Mouse (Mus musculus) G1E-ER4 (cell line): ENCODE data around the gene Bach2. TPM values are rescaled to one million over a fixed set of nuclear protein-coding genes. Genes with fewer than 3 reads are reported as not detected.

Experiments
- GATA1 ChIP-seq: IDR thresholded peaks from one replicate; pipeline ENCODE4 v1.8.0; 2012; ENCODE audit warnings: low read length, inconsistent platforms
- polyA plus RNA-seq: library from polyadenylated mRNA; stranded (reverse); fragments of >175 nt; gene quantifications from 2 replicates; pipeline ENCODE4 v1.2.3, GENCODE M21; 2012

The Bach2 gene
- polyA plus RNA-seq, 1 experiment: not detected

DNA sequence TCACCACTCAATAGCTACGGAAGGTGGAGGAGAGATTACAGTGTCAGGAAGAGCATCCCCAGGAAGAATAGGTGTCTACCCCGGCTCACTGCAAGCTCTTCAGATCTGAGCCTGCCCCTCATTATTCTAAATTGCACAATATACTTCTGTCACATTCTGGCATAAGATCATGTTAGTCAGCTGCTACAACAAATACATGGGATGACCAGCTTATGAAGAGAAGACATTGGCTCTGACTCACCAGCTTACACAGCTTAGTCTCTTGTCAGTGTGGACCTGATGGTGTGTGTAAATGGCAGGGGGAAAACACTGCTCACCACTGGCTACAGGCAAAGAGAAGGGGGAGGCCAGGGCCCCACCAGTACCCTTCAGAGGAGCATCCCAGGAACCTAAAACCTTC lies 127.6 kb downstream of the Bach2 start:
- no peak for TF ChIP-seq GATA1

DNA sequence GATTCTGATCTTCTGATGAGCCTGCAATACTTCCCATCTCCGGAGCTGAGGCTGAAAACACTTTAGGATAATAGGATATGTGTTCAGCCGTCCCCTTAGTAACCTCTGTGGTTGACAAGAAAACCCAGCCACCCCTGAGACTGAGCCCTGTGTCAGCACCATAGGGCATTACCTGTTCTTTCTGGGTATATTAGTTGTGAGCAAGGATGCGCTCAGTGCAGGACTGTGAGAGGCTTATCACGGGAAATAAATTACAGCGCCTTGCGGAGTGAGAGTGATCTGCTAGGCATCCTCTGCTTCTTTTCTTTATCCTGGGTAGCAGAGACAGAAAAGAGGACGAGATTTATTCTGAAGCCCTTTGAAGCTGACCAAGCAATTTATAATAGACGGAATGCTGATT lies 129.7 kb downstream of the Bach2 start:
- no peak for TF ChIP-seq GATA1

DNA sequence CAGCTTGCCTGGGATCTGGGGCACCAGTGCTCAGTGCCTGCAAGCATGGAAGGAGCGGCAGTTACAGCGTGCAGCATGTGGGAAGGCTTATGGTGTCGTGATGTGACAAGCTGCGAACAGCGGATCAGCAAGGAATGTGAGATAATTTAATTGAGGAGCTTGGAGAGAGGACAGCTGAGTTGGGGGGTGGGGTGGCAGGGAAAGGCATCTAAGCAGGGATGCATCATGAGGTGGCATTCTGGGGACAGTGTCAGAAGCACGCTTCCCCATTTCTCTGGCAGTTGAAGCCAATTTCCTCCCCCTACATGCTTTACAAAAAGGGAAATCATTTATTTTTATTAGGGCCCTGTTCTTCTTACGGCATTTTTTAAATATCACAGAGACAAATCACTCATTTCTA lies 134.5 kb downstream of the Bach2 start:
- no peak for TF ChIP-seq GATA1

DNA sequence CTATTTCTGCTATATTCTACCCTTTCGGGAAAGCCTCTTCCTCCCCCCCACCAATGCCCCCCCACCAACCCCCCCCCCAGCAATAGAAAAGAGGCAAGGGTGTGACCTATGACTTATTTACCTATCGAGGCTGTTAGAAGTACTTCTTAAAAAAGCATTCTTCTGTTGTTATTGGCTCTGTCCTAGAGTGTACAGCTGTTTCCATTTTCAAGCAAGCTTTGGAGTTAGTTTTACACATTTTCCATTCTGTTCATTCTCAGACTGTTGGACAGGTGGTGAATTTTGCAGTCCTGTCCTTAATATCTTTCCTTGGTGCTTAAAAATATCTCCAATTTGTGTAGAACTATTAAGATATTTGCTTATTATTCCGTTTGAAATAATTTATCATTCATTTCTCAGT lies 134.9 kb downstream of the Bach2 start:
- TF ChIP-seq GATA1: no peak

- no peak for TF ChIP-seq GATA1
Observed at GRCm38 (mm10) chr4:32374751-32375582, 136.4 kb downstream of the Bach2 start.

DNA sequence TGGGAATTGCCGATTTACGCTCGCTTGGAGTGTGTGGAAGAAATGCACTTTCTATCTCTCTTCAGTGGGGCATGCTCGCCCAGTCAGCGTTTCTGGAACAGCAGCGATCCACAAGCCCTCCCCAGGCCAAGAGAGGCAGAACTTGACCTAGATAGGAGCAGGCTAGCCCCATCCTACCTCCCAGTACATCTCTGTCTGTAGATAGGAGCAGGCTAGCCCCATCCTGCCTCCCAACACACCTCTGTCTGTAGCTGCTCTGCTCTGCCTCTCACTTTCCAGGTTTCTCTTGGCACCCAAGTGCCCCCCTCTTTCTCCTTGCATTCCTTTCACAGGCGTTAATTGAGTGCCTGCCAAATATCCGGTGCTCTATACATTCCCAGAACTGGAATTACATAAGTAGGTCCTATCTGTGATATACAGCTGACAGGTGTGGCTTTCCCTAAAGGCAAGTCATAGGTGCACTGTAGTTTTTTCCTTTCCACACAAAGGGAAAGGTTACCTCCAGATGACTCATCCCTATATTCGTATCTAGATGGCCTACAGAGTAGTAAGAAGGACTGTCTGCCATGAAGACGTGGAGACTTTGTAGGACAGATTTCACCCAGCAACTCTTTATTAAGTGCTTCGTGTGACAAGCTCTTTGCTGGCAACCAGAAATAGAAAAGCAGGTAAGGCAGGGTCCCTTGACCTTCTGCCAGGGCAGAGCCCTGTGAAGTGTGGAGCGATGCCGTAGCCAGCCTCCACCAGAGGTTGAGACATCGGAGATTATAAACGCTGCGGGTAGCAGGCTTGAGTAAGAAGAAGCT lies 137.3 kb downstream of the Bach2 start:
- TF ChIP-seq GATA1: no peak

DNA sequence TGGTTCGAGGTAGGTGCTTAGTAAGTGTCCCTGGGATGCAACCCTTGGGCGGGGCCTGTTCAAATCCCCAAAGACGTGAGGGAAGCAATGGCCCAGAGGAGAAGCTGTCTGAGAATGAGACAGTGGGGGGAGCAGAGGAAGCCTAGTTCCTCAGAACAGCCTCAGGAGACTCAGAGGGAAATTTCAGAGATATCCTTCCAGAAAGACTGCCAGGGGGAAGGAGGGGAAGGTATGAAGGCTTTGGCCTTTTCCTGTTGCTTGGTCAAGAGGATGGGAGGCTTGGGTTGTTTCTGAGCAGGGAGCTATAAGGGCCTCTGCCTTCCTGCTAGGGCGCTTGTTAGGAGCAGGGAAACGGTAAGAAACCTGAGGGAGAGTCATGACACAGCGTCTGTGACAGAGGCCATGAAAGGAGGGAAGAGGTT lies 137.9 kb downstream of the Bach2 start:
- no peak for TF ChIP-seq GATA1

DNA sequence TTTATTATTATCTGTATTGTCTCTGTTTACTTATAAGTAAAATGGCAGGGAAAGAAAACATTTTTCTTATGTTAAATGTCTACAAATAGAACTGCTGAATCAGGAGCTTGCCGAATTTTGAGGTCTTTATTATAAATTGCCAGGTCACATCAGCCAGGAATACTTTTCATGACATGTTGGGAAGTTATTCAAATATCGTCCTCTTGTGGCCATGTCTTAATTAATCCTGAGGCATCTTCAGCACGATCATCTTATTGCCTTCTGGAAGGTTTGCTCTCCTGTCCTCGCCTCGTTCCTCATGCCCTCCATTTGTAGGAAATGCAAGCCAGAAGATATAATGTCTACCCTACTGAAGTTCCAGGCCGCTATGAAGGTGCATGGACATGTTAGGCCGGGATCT lies 140.5 kb downstream of the Bach2 start:
- TF ChIP-seq GATA1: no peak

- no peak for TF ChIP-seq GATA1
Observed at GRCm38 (mm10) chr4:32381666-32382381, 143.2 kb downstream of the Bach2 start.

- TF ChIP-seq GATA1: no peak
Observed at GRCm38 (mm10) chr4:32385121-32385520, 146.5 kb downstream of the Bach2 start.

GRCm38 (mm10) chr4:32385623-32386022 lies 147.0 kb downstream of the Bach2 start:
- no peak for TF ChIP-seq GATA1

DNA sequence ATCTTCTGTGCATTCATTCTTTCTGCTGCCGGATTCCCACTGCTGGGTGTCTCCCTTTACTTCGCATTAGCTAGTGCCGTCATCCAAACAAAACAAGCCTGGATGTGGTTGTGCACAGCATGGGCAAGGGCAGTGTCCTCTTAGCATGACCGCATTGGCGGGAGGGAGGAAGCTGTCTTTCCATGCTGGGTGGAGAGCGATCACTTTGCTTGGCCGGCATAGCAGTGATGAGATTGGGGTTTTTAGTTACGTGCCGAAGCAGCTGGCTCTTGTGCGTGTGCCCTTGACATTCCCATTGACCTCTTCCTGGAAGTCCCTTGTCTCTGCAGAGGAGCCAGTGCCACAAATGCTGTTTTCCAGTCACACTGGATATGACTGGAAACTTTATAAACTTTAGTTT lies 147.7 kb downstream of the Bach2 start:
- TF ChIP-seq GATA1: no peak

GRCm38 (mm10) chr4:32386931-32387330 lies 148.3 kb downstream of the Bach2 start:
- no peak for TF ChIP-seq GATA1

DNA sequence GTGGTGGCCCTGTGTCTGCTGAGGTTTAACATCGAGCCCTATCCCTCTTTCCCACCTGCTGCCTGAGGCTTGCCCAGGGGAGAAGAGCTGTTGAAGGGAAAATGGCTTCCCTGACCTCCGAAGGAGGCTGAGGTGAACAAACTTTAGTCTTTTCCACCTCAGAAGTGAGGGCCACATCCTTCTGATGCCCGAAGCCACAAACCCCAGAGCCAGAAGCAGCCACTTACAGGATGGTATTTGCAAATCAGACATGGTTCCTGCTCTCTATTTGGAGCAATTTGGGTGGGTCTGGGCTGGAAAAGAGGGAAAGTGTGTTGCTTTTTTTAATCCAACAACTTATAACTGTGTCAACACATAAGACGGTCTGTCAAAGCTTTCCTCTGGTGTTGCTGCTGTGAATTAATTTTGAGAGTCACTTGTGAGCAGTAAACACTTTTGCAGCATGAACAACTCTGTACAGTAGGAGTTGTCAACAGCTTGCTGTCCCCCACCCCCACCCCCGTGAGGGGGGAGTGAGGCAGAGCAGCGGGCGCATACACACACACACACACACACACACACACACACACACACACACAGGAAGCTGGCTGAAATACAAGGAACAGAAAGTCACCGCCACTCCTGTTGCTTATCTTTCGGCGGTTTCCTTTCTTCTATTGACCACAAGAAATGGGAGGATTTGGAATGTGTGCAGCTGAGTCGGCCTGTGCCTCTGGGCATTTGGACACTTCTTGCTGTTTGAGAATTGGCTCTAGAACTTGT lies 149.1 kb downstream of the Bach2 start:
- TF ChIP-seq GATA1: no peak

- no peak for TF ChIP-seq GATA1
Observed at GRCm38 (mm10) chr4:32388564-32388963, 150.0 kb downstream of the Bach2 start.
